Mouse (Mus musculus) frontal cortex, adult (tissue): ENCODE measurements around the gene Ccnjl.

Experiments
- ATAC-seq: cut with Nextera tagmentation; 2 replicates; pipeline ENCODE4 v1.9.2; 2017; ENCODE audit warnings: mild to moderate bottlenecking, moderate library complexity, mixed read lengths; ENCODE audit not compliant: low TSS enrichment

Gene Ccnjl

GRCm38 (mm10) chr11:43624341-43624740 lies 95.8 kb downstream of the Ccnjl start:
- peak; percentile 47; the same call in 1 of the 2 replicates for ATAC-seq

DNA sequence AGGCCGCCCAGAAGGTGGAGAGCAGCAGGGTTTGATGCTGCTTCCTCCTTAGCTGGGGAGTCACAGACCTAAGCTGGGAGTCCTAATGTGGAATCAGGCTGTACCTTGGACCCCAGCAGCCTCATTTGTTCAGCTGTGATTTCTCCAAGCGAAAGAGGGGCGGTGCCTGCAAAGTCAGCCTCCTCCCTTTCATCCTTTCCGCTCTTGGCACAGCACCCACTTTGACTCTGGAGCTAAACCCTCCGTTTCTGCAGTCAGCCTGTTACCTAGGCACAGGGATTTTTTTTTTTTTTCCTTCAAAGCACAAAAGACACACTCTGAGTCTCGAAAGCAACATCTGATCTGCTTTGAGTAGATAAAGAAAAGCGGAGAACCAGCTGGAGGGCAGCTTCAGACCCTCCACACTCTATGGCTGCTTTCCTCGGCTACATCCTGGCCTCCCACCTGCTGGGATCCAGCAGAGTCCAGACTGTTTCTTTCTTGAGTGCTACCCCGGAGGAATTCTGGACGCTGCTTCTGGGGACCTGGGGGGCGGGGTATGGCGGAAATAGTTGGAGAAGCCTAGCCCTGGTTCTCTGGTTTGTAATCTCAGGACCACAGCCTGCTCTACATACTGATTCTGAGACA lies 97.8 kb downstream of the Ccnjl start:
- peak; percentile 67 for ATAC-seq

DNA sequence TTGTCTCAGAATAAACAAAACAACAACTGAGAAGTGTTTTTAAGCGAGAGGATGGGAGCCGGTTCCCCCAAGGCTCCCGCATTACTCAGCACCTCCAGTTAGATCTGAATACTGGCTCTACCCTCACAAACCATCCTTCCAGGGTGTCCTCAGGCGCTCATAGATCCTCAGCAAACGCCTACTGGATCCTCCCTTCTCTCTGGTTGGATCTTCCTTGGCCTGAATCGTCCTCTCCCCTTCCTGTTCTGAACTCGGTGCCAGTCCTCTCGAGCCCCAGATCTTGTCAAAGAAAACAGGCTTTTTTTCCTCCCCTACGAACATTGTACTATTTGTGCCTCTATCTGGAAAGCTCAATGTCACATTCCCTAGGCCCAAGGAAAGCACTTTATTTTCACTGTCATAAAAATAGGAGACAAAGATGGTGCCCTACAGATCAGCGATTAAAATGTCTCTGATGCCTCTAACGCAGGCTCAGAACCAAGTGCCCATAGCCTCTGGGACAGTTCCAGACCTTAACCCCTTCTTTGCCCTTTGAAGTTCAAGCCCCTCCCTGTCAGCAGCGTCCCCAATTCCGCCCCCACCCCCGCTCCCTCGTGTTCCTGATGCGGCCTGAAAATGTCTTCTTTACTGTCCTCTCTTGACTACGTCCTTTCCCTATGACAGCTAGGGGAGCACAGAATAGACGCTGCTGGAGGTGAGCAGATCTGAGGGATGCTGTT lies 98.5 kb downstream of the Ccnjl start:
- ATAC-seq: peak; percentile 93

GRCm38 (mm10) chr11:43631645-43632044 lies 103.1 kb downstream of the Ccnjl start:
- no peak for ATAC-seq

GRCm38 (mm10) chr11:43632566-43632965 lies 104.0 kb downstream of the Ccnjl start:
- ATAC-seq: peak; percentile 84

- peak; percentile 20; the same call in 1 of the 2 replicates for ATAC-seq
These were observed 104.6 kb downstream of the Ccnjl start for GRCm38 (mm10) chr11:43633165-43633564.

- ATAC-seq: peak; percentile 38
These were observed 105.2 kb downstream of the Ccnjl start for GRCm38 (mm10) chr11:43633658-43634401.
